In genomic region chr6:31215661-31216060, GRCm38 (mm10) we compare ENCODE assay signal across 8 mouse cellular contexts.
A peak's percentile ranks its signal among the peaks of the same experiment; 100 is the strongest.
DNase-seq lines count a peak whose midpoint lies in the region; ATAC-seq lines count a peak whose summit lies in the region.

No protein-coding gene starts in this region.

- ATAC-seq in kidney, embryonic 16.5 days (ENCODE audit: low FRiP score, low TSS enrichment), result no peak
- ATAC-seq in hindbrain, embryonic 12.5 days (ENCODE audit: low FRiP score), result no peak
- ATAC-seq in midbrain, embryonic 14.5 days (ENCODE audit: low FRiP score, low TSS enrichment), result no peak

- H3K36me3 ChIP-seq in kidney, embryonic 16.5 days (ENCODE audit: insufficient read depth, low read length), result no peaks in the 10 kb centered on the region
- no peaks in the 10 kb centered on the region for H3K36me3 ChIP-seq in hindbrain, embryonic 12.5 days
- H3K36me3 ChIP-seq in midbrain, embryonic 14.5 days (ENCODE audit: control insufficient read depth, insufficient read depth, low read length), result no peaks in the 10 kb centered on the region

- no peak overlapping the region for H3K9ac ChIP-seq in kidney, embryonic 16.5 days (replicated peaks; ENCODE audit: low read length)
- 0 out of 2 replicates have a peak overlapping the region, but pooled peaks have one; percentile 71 for H3K9ac ChIP-seq in hindbrain, embryonic 12.5 days
- H3K9ac ChIP-seq in midbrain, embryonic 14.5 days (replicated peaks; ENCODE audit: low read length), result peak overlapping the region; percentile 57; the same call in 1 of the 2 replicates

- peak overlapping the region; percentile 65 for H3K4me3 ChIP-seq in kidney, embryonic 16.5 days (ENCODE audit: low read length)
- H3K4me3 ChIP-seq in hindbrain, embryonic 12.5 days, result peak overlapping the region; percentile 75
- peak overlapping the region; percentile 72 for H3K4me3 ChIP-seq in midbrain, embryonic 14.5 days (replicated peaks; ENCODE audit: low read depth, low read length)

- H3K27me3 ChIP-seq in kidney, embryonic 16.5 days (ENCODE audit: insufficient read depth, low read length), result peaks cover 70% of the 10 kb centered on the region
- H3K27me3 ChIP-seq in hindbrain, embryonic 12.5 days, result peaks cover 59% of the 10 kb centered on the region
- peaks cover 26% of the 10 kb centered on the region for H3K27me3 ChIP-seq in midbrain, embryonic 14.5 days (ENCODE audit: control insufficient read depth, insufficient read depth, low read length)

- 68% methylated on average over 8 of the region's 8 CpGs for WGBS in kidney, embryonic 16.5 days
- WGBS in hindbrain, embryonic 12.5 days, result 68% methylated on average over 8 of the region's 8 CpGs
- WGBS in midbrain, embryonic 14.5 days, result 74% methylated on average over 8 of the region's 8 CpGs

- H3K9me3 ChIP-seq in kidney, embryonic 16.5 days (ENCODE audit: low read length), result no peaks in the 10 kb centered on the region
- no peaks in the 10 kb centered on the region for H3K9me3 ChIP-seq in hindbrain, embryonic 12.5 days (replicated peaks)
- no peaks in the 10 kb centered on the region for H3K9me3 ChIP-seq in midbrain, embryonic 14.5 days (ENCODE audit: control insufficient read depth, low read length)

- no peak overlapping the region for H3K27ac ChIP-seq in kidney, embryonic 16.5 days (ENCODE audit: low read length)
- H3K27ac ChIP-seq in hindbrain, embryonic 12.5 days, result no peak overlapping the region
- H3K27ac ChIP-seq in midbrain, embryonic 14.5 days (replicated peaks; ENCODE audit: low read depth, low read length), result no peak overlapping the region

- H3K4me1 ChIP-seq in kidney, embryonic 16.5 days (ENCODE audit: insufficient read depth, low read length), result peaks cover 24% of the 10 kb centered on the region
- peaks cover 35% of the 10 kb centered on the region for H3K4me1 ChIP-seq in hindbrain, embryonic 12.5 days
- H3K4me1 ChIP-seq in midbrain, embryonic 14.5 days (ENCODE audit: control insufficient read depth, insufficient read depth, low read length), result peaks cover 24% of the 10 kb centered on the region

- DNase-seq in kidney, adult 11 months, result no peak
- peak; percentile 69 for DNase-seq in brain, adult 2 months (ENCODE audit: low read depth, low spot score)
- DNase-seq in midbrain, embryonic 14.5 days, result no peak
- DNase-seq in spleen, postnatal 36 days (ENCODE audit: low spot score in 2 of 2), result no peak
- no peak for DNase-seq in adrenal gland, adult (ENCODE audit: inconsistent age in 2 of 2, low spot score in 1 of 2)
- DNase-seq in kidney, adult 8-10 months, result no peak

- peak overlapping the region; percentile 99 for H3K4me2 ChIP-seq in kidney, embryonic 16.5 days (replicated peaks; ENCODE audit: low read depth, low read length)
- peak overlapping the region; percentile 100 for H3K4me2 ChIP-seq in hindbrain, embryonic 12.5 days (replicated peaks)
- H3K4me2 ChIP-seq in midbrain, embryonic 14.5 days (ENCODE audit: low read length), result peak overlapping the region; percentile 97
